Mouse (Mus musculus): ENCODE measurements around the gene Alox8. TPM values are rescaled to one million over a fixed set of nuclear protein-coding genes. Genes with fewer than 3 reads are reported as not detected.

Alox8 gene
- total RNA-seq, 2 experiments from 2014 or later: not detected

GRCm38 (mm10) chr11:69180120-69180519, 17.5 kb downstream of the Alox8 start:
- no peak for DNase-seq

DNA sequence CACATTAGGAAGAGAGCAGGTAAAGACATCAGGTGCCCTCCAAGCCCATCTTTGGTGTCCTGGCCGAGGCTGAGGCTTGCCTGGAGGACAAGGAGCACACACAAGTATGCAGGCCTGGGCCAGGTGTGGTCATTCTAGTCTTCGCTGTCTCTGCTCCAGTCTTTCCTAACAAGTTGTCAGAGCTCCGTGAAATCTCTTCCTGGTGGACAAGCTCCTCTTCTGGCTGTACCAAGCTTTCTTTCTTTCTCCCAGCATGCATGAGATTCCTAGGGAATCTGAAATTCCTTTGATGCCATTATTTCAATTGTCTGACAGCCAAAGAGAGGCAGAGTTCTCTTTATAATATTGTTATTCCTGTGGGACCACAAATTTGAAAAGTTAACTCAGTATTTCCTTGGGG, 18.1 kb downstream of the Alox8 start:
- no peak for DNase-seq

GRCm38 (mm10) chr11:69178525-69178924, 19.1 kb downstream of the Alox8 start:
- DNase-seq: no peak

DNA sequence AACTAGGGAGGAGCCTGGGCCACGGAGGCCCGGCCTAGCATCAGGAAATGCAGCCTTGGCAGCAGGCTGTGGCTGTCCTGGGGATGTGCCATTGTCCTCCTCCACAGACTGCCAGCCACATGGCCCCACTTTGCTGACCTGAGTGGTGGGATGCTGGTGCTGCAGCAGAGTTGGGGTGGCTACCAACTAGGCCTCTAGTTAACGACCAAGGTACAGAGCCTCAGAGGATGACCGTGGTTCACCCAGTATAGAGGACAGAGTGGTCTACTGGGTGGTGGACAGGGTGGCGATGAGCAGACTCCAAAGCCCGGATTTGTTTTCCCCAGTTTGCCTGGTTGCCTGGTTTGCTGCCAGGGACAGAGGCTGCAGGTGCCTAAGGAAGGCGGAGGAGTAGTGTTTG, 22.9 kb downstream of the Alox8 start:
- DNase-seq: no peak

DNA sequence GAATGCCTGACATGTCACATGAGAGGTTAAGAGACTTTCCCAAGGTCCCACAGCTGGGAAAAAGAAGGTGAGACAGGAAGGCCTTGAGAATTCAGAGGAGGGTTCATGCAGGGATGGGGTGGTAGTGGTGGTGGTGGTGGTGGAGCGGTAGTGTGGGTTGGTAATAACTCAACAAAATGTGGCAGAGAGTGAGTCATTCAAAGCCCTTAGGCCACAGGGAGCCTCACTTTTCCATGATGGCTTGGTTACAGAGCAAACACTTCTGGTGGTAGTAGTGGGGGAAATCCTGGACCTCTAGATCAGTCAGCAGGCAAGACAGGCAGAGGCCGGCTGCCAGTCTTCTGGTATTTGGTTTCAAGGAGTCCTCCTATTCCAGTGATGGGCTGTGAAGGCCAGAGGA, 25.0 kb downstream of the Alox8 start:
- DNase-seq: no peak

- DNase-seq: peak; percentile 85
Observed at GRCm38 (mm10) chr11:69171626-69172025, 26.0 kb downstream of the Alox8 start.

GRCm38 (mm10) chr11:69169313-69169712, 28.3 kb downstream of the Alox8 start:
- no peak for DNase-seq

DNA sequence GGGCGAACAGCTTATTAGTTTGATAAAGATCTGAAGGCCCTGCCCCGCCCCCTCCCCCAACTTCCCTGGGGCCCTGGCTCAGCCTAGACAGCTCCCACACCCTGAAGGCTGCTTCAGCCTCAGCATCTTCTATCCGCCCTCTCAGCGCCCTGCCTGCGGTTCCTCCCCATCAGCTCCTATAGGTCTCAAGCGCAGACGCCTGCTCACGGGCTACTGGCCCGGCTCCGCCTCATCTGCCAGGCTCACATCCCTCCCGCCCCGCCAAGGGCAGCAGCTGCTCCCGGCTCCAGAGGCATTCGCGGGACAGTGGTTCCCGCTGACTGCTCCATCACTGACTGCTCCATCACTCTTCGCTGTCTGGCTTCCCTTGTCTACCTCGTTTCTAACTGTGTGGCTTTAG, 40.8 kb downstream of the Alox8 start, which contains the start of gene Alox12b:
Gene Alox12b, plus strand, starts transcription at position 190 of the 400 bp plus-strand sequence.
- DNase-seq: no peak

DNA sequence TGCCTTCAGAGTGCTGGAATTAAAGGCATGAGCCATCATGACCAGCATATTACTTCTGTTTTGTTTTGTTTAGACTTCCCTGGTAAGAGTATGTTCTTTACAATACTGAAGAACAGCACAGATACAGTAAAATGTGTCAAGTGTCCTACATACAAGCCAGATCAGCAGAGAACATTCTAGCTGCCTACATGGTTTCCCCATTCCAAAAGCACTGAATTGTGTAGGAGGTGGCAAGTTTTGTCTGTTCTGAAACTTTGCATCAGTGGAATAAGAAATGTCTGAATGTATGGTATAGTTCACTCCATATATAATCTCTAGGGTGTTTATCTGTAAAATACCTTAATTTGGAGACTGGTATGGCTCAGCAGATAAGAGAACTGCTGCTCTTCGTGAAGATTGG, 42.3 kb downstream of the Alox8 start:
- no peak for DNase-seq

DNA sequence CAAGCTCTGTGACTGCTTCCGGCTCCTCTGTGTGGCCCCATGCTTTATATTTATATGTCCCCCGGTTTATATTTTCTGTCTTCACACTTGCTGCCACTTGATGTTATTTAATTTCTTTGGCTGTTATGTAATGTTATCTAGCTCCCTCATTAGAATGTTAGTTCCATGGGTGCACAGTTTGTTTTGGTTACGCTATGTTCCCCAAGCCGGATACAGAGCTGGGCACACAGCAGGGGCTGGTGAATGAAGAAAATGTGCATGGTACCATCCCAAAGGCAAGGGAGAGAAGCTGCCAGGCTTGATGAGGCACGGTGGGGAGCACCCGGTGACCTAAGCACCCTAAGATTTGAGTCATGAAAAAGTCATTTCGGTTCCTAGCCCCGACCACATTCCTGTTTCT, 43.8 kb downstream of the Alox8 start:
- DNase-seq: no peak

- no peak for DNase-seq
Observed at GRCm38 (mm10) chr11:69151004-69151403, 46.6 kb downstream of the Alox8 start.

GRCm38 (mm10) chr11:69150444-69150843, 47.2 kb downstream of the Alox8 start:
- DNase-seq: no peak

- DNase-seq: no peak
Observed at GRCm38 (mm10) chr11:69149728-69150127, 47.9 kb downstream of the Alox8 start.

DNA sequence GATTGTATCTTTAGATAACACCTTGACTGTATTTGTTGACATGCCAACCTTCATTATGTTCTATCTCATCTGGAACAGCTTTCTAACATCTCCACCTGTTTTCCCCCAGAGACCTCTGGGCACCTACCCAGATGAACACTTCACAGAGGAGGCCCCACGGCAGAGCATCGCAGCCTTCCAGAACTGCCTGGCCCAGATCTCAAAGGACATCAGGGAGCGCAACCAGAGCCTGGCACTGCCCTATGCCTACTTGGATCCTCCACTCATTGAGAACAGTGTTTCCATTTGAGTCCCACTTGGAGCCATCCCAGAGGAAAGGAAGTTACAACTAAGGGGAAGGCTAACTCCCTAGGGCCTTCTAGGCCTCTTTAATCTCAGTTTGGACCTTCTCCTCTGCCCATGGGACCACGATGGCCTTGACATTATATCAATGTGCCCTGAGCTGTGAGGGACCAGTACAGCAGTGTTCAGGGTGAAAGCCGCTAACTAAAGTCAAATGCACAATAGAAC, 49.1 kb downstream of the Alox8 start:
- no peak for DNase-seq

DNA sequence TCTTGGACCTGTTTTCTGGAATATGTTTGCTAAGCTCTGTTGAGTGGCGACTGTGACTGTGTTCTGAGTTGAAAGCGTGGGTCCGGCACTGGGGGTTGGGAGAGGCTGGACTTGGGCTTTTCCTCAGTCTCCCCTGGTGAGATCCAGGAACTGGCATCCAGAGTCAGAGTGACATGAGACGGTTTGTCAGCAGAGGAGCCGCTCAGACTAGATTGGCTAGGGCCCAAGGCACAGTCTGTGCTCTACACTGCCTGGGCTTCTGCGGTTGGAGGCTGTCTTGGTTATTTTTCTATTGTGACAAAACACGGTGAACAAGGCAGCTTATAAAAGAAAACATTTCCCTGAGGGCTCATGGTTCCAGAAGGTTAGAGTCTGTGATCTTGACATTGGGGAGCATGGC, 50.1 kb downstream of the Alox8 start:
- no peak for DNase-seq

- no peak for DNase-seq
Observed at GRCm38 (mm10) chr11:69135361-69135760, 62.3 kb downstream of the Alox8 start.

GRCm38 (mm10) chr11:69134622-69134968, 63.0 kb downstream of the Alox8 start:
- no peak for DNase-seq

Other genes starting within 250 kb of the Alox8 start
- gene Arhgef15, start 240.4 kb downstream of the Alox8 start, total RNA-seq (2021): 1 to 10 TPM; 8.4 to 9.6 TPM
- gene Slc25a35, start 229.7 kb downstream of the Alox8 start, total RNA-seq (2021): 1 to 10 TPM; 3.8 to 4.6 TPM
- gene Rangrf, start 222.7 kb downstream of the Alox8 start, total RNA-seq (2021): 10 to 100 TPM; 59.6 to 60.4 TPM
- gene Pfas, start 189.4 kb downstream of the Alox8 start, total RNA-seq (2021): 1 to 10 TPM; 6.7 to 7.0 TPM
- gene Ctc1, start 181.9 kb downstream of the Alox8 start, total RNA-seq (2021): 10 to 100 TPM in 1 of 2 experiments, 1 to 10 TPM in 1; 8.9 to 10.9 TPM
- under 1 TPM; 0.54 to 0.88 TPM for gene Aurkb, start 152.2 kb downstream of the Alox8 start, total RNA-seq (2021)
- 10 to 100 TPM; 15.5 to 15.9 TPM for gene Borcs6, start 138.1 kb downstream of the Alox8 start, total RNA-seq (2021)
- 1 to 10 TPM; 3.9 to 4.1 TPM for gene Tmem107, start 127.0 kb downstream of the Alox8 start, total RNA-seq (2021)
- 10 to 100 TPM; 34.9 to 35.2 TPM for gene Vamp2, start 109.4 kb downstream of the Alox8 start, total RNA-seq (2021)
- 10 to 100 TPM; 21.0 to 50.8 TPM for gene Per1, start 102.6 kb downstream of the Alox8 start, total RNA-seq (2021)
- not detected for gene Hes7, start 77.4 kb downstream of the Alox8 start, total RNA-seq (2021)
- under 1 TPM in 1 of 2 experiments, not detected in 1; 0.21 TPM for gene 9130213A22Rik, start 75.3 kb downstream of the Alox8 start, total RNA-seq (2021)
- not detected for gene Aloxe3, start 71.9 kb downstream of the Alox8 start, total RNA-seq (2021)
- under 1 TPM in 1 of 2 experiments, not detected in 1; 0.18 TPM for gene Alox12b, start 40.9 kb downstream of the Alox8 start, total RNA-seq (2021)
- not detected for gene Gucy2e, start 39.2 kb upstream of the Alox8 start, total RNA-seq (2021)
- 1 to 10 TPM; 1.2 to 2.5 TPM for gene Cntrob, start 125.9 kb upstream of the Alox8 start, total RNA-seq (2021)
- 10 to 100 TPM; 39.6 to 48.3 TPM for gene Trappc1, start 126.1 kb upstream of the Alox8 start, total RNA-seq (2021)
- under 1 TPM in 1 of 2 experiments, not detected in 1; 0.13 TPM for gene Kcnab3, start 128.4 kb upstream of the Alox8 start, total RNA-seq (2021)
- gene Rnf227, start 142.6 kb upstream of the Alox8 start, total RNA-seq (2021): under 1 TPM in 1 of 2 experiments, not detected in 1; 0.35 TPM
- 10 to 100 TPM; 12.0 to 13.9 TPM for gene Chd3, start 171.6 kb upstream of the Alox8 start, total RNA-seq (2021)
- gene Naa38, start 197.6 kb upstream of the Alox8 start, total RNA-seq (2021): 10 to 100 TPM; 60.4 to 65.0 TPM
- 10 to 100 TPM; 26.5 to 26.9 TPM for gene Cyb5d1, start 197.8 kb upstream of the Alox8 start, total RNA-seq (2021)
- 1 to 10 TPM; 6.1 to 7.0 TPM for gene Tmem88, start 200.4 kb upstream of the Alox8 start, total RNA-seq (2021)
- 10 to 100 TPM; 23.9 to 27.7 TPM for gene Kdm6b, start 215.8 kb upstream of the Alox8 start, total RNA-seq (2021)